Mouse (Mus musculus) gastrocnemius, adult 2 months (tissue): ENCODE data around the gene Pmvk. TPM values are rescaled to one million over a fixed set of nuclear protein-coding genes. Genes with fewer than 3 reads are reported as not detected.
A peak's percentile ranks its signal among the peaks of the same experiment; 100 is the strongest.
"Not testable (repeated sequence)": the region's sequence is repeated elsewhere in the genome, so short reads cannot be mapped to it uniquely, and the experiment has no call there.

ENCODE experiments used
- DNase-seq: peaks from one replicate; pipeline ENCODE4 v3.0.0; 2022
- H3K27ac ChIP-seq: fragments of 200-600 bp; 2 replicates; pipeline ENCODE4 v1.8.1; 2022; ENCODE audit warnings: mild to moderate bottlenecking
- H3K4me3 ChIP-seq: fragments of 200-600 bp; 2 replicates; pipeline ENCODE4 v1.8.1; 2022; ENCODE audit warnings: mild to moderate bottlenecking, moderate library complexity
- CTCF ChIP-seq: fragments of 200-600 bp; IDR thresholded peaks from 2 replicates; pipeline ENCODE4 v1.8.1; 2022; ENCODE audit warnings: antibody characterized with exemption, mild to moderate bottlenecking, moderate library complexity
- intact Hi-C: fragments of 180-260 bp; cut with DNase I; formaldehyde crosslinking; loops from one replicate; pipeline ENCODE4 v1.15.1; 2025
- total RNA-seq, 2 experiments: library from RNA; stranded (reverse); gene quantifications; 2 replicates each; pipeline ENCODE4 v1.2.3; 2021

Gene Pmvk
- total RNA-seq, 2 experiments from 2014 or later = 6.3 to 11.1 TPM

DNA sequence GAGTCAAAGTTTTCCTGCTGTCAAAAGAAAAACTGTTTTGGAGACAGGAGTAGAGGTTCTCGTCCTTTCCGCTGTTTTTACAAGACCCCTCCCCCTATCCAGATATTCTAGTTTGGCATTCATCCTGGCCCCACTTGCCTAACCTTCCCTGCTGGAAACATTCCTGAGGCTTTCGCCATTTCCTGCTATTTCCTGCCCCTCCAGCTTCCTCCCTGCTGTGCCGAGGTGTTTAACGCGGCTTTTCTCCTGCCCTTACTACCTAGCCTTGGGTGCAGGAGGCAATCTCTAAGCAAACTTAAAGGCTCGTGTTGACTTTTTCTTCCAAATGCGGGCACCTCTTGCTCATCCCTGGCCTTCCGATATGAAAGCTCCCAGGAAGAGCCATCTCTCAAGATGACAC is 34.8 kb upstream of the Pmvk start:
- TF ChIP-seq CTCF = no peak
- H3K27ac ChIP-seq = peak overlapping the region; percentile 94
- peak overlapping the region; percentile 85 for H3K4me3 ChIP-seq
- peak; percentile 67 for DNase-seq
- intact Hi-C loops = no loop called here

DNA sequence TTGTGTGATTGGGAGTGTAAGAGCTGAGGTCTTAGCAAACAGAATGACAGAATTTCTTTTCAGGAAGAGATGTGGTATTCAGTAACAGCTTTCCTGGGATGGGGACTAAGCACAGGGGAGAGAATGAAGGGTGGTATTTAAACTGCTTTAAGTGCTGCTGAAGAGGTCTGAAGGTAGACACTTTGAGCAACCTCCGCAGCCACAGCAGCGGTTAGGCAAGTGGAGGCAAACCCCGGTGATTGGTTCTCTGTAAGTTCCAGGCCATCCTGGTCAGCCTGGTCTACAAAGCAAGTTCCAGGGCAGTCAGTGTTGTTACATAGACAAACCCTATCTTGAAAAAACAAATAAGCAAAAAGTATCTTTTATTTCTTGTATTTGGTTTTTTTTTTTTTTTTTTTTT is 34.4 kb upstream of the Pmvk start:
- no peak for DNase-seq
- H3K4me3 ChIP-seq = peak overlapping the region; percentile 85
- no peak for TF ChIP-seq CTCF
- intact Hi-C loops = no loop called here
- H3K27ac ChIP-seq = peak overlapping the region; percentile 94

DNA sequence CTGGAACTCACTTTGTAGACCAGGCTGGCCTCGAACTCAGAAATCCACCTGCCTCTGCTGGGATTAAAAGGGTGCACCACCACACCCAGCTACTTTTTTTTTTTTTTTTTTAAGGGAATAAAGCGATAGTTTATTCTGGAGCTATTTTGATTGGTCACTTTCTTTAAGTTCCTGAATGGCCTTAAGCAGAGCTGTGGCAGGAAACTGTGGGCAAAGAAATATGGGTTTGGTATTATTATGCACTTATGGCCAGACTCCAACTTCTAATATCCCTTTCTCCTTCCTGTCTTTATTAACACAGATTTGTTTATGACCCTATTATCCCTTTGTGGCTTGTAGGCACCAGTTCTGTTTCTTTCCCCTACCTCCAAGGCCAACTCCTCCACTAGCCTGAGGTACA is 33.9 kb upstream of the Pmvk start:
- no peak for DNase-seq
- intact Hi-C loops = no loop called here
- no peak for TF ChIP-seq CTCF
- Histone ChIP-seq H3K27ac (peak overlapping the region; percentile 94), H3K4me3 (peak overlapping the region; percentile 67)

DNA sequence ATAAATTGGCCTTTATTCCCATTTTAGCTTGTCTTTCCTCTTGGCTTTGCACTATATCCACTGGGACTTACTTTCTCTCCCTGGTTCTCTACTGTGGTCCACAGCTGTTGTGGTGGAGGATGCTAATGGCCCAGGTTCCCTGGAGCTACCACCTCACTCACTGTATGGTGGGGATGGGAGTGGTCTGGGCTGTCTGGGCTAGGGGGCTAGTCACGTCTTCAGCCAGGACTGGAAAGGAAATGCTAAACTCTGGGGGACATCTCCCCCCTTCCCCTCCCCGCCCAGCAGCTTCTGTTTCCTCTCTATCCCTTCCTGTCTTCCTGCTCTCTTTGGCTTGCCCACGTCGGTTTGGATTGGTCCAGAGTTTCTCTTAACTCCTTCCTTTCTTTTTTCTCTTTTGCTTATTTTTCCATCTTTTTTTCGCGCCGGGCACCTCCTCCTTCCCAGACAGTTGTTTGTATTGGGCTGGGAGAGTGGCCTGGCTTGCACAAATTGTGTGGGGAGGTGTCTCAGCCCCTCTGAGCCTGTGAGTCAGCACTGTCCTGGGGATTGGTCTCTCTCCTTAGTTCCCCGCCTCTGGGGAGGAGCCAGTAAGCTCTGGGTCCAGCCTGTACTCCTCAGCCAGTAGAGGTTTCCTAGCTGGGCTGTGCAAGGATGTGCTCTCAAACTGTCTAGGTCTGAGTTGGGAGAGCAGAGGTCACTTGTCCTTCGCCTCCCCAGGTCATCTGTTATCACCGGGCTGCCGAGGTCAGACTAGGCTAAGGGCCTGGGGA is 33.2 kb upstream of the Pmvk start:
- TF ChIP-seq CTCF = no peak
- intact Hi-C loops = no loop called here

DNA sequence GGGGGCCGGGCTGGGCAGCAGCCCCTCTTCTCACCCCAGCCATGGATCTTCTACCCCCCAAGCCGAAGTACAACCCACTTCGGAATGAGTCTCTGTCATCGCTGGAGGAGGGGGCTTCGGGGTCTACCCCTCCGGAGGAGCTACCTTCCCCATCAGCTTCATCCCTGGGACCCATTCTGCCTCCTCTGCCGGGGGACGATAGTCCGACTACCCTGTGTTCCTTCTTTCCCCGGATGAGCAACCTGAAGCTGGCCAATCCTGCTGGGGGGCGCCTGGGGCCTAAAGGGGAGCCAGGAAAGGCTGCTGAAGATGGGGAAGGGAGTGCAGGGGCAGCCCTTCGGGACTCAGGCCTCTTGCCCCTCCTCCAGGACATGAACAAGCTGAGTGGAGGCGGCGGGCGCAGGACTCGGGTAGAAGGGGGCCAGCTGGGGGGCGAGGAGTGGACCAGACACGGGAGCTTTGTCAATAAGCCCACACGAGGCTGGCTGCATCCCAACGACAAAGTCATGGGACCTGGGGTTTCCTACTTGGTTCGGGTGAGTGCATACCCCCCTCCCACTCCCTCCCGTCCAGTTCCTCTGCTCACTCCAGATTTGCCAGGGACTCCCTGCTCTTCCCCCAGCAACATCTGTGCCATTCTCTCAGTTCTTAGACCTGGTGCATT is 32.4 kb upstream of the Pmvk start:
- intact Hi-C loops = no loop called here
- peak; percentile 48 for DNase-seq
- Histone ChIP-seq H3K27ac (peak overlapping the region; percentile 94), H3K4me3 (peak overlapping the region; percentile 67)
- TF ChIP-seq CTCF = no peak

More for the DNA sequence above, 33.2 kb upstream of the Pmvk start:
- Histone ChIP-seq H3K27ac (peak overlapping the region; percentile 94), H3K4me3 (peak overlapping the region; percentile 67)
- peak; percentile 90 for DNase-seq

DNA sequence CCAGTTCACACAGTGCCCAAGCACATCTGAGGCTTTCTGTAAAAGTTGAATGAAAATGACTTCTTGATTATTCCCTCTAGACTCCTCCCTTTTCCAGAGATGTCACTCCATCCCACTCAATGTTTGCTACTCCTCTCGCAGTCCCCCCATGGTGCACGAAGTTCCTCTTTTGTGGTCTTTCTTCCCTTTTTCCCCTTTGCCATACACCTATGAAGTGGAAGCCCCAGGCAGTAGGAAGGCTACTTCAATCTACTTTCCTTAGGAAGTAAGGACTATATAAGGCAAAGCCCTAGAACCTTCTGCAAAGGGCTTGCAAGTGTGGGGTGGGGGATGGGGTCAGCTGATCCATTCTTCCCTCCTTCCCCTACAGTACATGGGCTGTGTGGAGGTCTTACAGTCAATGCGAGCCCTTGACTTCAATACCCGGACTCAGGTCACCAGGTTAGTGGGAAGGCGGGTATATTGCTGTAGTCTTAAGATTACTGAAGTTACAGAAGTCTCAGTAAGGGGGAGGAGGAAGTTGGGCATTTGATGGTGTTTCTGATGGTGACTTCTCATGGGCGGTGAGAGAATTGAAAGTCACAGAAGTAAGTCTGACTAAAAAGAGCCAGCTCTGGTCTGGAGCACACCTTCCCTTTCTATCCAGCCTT is 31.7 kb upstream of the Pmvk start:
- intact Hi-C loops = no loop called here
- H3K4me3 ChIP-seq = peak overlapping the region; percentile 67
- TF ChIP-seq CTCF = no peak
- no peak for DNase-seq
- peak overlapping the region; percentile 43 for H3K27ac ChIP-seq

DNA sequence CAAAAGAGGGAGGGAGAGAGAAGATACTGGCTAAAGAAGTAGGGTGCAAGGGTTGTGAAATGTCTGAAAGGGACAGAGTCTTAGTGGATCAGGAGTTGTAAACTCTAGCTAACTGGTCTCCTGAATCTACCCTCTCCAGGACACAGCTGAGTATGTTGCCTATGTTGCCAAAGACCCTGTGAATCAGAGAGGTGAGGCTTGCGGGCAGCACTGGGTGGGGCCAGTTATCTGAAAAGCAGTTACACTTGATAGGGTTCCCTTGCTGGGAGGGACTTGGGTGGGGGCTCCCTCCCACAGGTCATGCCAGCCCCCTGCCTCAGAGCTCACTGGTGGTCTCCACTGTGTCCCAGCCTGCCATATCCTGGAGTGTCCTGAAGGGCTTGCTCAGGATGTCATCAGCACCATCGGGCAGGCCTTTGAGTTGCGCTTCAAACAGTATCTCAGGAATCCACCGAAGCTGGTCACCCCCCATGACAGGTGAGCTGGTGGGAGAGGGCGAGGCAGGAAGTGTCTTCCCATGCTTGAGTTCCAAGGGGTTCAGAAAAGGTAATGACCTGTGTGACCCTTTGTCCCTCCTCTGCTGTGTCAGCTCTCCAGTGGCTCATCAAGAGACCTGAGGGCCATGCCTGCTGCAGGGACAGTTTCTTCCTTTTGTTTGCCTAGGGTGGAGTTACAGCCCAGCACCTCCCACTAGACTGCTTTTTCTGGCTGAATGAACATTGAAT is 29.8 kb upstream of the Pmvk start:
- DNase-seq = no peak
- Histone ChIP-seq H3K4me3 (no peak overlapping the region), H3K27ac (no peak overlapping the region)
- TF ChIP-seq CTCF = no peak
- intact Hi-C loops = no loop called here

DNA sequence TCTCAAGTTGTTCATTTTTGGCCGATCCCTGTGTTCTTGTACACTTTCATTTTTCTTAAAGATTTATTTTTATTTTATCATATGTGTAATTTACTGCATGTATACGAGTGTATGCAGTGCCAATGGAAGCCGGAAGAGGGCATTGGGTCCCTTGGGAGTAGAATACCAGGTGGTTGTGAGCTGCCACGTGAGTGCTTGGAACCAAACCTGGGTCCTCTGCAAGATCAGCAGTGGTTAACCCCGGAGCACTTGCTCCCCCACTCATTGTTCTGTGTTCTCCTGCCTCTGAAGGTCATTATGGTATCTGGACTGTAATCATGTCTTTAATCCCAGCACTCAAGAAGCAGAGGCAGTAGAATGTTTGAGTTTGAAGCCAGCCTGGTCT is 29.2 kb upstream of the Pmvk start:
- TF ChIP-seq CTCF = no peak
- H3K27ac ChIP-seq = no peak overlapping the region
- DNase-seq = no peak
- H3K4me3 ChIP-seq = no peak overlapping the region
- intact Hi-C loops = no loop called here

DNA sequence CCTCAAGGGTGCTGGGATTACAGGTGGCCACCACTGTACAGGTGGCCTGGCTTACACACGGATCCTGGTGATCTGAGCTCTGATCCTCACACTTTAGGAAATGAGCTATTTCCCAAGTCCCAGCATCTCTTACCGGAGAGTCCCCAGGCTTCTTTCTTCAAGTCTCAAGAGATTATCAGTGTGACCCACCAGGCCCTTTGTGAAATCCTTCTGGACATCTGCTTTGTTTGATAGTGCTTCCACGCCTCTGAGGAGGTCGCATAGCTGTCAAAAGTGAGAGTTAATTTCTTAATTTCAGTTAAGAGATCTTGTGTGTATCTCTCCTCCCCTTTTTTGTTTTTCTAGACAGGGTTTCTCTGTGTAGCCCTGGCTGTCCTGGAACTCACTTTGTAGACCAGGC is 28.5 kb upstream of the Pmvk start:
- no peak overlapping the region for H3K4me3 ChIP-seq
- intact Hi-C loops = no loop called here
- TF ChIP-seq CTCF = no peak
- DNase-seq = no peak
- no peak overlapping the region for H3K27ac ChIP-seq

DNA sequence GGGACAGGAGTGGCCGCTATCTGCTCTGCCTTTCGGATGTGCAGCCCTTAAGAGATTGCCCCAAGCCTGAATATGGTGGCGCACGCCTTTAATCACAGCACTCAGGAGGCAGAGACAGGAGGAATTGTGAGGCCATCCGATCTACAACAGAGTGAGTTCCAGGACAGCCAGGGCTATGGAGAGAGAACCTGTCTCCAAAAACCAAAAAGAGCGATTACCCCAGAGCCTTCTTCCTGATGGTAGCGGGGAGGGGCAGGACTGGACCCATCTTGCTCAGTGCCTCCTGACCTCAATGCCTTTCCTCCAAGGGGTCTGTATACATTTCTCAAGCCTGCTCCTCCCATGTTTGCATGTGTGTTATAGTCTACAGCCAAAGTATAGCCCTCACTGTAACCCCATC is 25.3 kb upstream of the Pmvk start:
- H3K4me3 ChIP-seq, DNase-seq, H3K27ac ChIP-seq, intact Hi-C loops: not testable (repeated sequence)

DNA sequence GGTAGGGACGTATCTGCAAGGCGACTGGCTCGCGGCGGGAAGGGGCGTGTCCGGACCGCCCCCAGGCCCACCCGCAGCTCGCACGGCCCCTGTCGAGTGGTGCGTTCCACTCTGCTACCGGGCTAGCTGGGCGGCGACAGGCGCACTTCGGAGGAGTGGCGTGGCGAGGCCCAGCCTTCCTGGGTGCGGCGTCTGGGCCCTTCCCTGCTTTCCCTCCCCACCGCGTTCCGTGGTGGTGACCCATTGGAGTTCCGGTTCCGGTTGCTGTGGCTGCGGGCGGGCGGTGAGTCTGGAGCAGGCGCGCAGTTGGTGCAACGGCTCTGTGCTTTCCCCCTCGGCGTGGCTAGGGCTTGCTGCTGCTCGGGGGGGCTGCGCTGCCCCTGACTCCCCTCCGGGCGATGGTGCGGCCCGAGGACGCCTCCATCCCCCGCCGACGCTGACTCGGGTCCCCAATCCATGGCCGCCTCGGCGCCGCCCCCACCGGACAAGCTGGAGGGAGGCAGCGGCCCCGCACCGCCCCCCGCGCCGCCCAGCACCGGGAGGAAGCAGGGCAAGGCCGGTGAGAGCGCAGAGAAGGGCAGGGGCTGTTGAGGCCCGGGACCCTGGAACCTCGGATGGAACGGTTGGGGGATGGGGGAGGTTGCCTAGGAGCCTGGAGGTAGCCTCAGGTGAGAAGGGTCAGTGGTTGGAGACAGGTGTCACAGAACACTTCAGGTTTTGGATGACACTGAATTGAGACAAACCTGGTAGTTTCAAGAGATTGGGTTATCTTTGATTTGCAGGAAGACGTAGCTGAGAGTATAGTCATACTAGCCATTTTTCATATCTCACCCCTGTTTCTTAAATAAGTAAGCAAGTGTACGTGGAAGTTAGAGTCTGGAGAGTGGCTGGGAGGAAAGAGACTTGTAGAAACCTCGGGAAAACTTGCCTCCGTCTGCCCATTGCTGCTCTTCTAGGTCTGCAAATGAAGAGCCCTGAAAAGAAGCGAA is 23.9 kb upstream of the Pmvk start, which contains the start of gene Pygo2:
Pygo2 (plus strand) TSS at position 44 of the 989 bp plus-strand sequence.
- no peak for TF ChIP-seq CTCF
- peak; percentile 98 for DNase-seq
- Histone ChIP-seq H3K27ac (peak within 1 kb of the TSS; percentile 93), H3K4me3 (peak within 1 kb of the TSS; percentile 80)
- intact Hi-C loops = loop anchor here (2.0 kb wide), 1 partner anchor 36 kb away; the partner anchor contains the start of gene Zbtb7b
